Mouse (Mus musculus) 3T3-L1 (cell line): Measurements from ENCODE around the gene Fitm2.
A peak's percentile ranks its signal among the peaks of the same experiment; 100 is the strongest.

Experiments
- DNase-seq: peaks from one replicate; pipeline ENCODE4 v3.0.0-alpha.2; 2015; ENCODE audit warnings: low read depth, low spot score

Fitm2 gene

DNA sequence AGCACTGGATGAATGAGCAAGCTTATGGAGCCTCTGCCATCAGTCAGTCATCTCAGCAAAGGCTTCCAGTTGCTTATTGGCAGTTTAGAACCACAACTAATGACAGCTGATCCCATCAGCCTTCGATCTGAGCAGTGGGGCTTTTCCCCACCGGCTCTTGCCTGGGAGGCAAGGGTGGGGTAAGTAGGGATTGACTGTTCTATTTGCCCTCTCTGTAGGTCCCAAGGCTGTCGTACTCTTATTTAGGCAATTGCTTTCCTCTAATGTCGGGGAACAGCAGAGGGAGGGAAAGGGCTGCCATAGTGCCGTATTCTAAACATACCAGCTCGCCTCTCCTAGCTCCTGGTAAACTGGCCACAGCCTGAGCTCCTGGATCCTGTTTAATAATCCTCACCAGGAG is 47.8 kb downstream of the Fitm2 start, which contains the start of gene Oser1:
Gene Oser1 (minus strand): TSS at position 101 of the 400 bp plus-strand sequence.
- no peak for DNase-seq

DNA sequence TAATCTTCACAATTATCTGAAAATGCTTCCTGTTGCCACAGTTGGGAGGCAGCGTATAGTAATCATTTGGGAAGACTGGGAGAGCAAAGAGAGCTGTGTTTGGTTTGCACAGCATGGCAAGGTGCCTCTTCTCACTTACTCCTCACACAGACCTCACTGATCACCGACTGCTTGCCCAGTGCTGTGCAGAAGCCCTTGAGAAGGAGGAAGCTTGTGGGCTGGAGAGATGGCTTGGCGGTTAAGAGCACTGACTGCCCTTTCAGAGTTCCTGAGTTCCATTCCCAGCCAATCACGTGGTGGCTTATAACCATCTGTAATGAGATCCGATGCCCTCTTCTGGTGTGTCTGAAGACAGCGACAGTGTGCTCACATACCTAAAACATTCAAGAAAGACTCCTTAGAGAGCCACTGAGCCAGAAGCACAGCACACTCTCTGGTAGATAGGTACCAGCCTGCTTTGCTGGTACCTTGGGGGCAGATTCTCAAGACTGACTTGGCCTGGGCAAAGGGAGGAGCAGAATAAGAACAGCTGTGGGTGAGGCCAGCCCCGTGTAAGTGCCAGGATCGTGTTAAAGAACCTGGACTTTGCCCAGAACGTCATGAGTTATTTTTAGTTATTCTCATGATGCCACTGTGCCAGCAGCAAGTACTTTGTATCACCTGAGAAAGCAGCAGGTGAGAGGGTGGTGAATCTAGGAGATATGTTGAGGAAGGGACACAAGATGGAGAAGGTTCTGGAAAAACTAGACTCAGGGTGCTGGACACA is 49.4 kb downstream of the Fitm2 start:
- no peak for DNase-seq

DNA sequence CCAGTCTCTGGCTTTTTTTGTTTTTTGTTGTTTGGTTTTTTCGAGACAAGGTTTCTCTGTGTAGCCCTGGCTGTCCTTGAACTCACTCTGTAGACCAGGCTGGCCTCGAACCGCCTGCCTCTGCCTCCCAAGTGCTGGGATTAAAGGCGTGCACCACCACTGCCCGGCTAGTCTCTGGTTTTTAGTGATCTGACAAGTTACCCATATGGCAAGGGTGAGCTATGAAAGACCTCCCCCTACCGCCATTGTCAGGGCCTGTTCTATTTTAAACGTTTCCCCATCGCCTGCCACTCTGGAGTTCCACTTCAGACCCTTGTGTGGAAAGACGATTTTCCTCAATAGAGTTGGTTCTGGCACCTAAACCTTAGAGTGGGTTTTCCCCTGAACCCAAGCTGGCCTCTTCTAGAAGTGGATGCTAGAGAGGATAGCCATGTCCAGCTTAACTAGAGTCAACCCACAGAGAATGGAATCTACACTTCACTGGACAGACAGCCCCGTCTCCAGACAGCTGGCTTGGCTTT is 52.0 kb downstream of the Fitm2 start:
- DNase-seq: peak; percentile 57

DNA sequence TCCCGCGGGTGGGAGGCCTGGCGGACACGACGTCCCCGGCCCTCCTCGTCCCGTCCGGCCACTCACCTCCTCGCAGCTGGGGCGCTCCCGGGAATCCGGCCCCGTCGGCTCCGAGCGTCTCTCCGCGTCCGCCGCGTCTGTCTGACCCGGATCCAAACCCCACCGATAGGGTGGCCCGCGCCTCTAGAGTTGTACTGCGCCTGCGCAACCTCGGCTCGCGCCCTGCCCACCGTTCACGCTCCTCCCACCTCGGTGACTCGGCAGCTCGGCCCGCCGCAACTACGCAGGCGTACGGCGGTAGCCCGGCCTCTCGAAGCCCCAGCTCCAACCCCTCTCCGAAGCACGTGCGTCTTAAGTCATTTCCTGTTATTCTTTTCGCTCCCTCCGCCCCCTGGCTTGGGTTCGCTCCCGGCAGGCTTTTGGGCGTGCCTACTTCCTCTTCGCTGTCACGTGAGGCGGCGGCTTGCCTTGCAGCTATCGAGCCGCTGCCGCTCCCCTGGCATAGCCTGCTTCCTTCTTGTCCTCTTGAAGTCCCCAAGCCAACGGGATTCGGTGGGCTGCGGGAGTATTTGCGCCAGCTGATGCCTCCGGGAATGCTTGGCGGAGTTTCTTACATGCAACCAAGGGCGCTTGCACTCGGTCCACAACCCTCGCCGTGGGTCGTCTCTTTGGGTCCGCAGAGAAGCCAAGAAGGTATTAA is 52.9 kb downstream of the Fitm2 start:
- peak; percentile 100 for DNase-seq

DNA sequence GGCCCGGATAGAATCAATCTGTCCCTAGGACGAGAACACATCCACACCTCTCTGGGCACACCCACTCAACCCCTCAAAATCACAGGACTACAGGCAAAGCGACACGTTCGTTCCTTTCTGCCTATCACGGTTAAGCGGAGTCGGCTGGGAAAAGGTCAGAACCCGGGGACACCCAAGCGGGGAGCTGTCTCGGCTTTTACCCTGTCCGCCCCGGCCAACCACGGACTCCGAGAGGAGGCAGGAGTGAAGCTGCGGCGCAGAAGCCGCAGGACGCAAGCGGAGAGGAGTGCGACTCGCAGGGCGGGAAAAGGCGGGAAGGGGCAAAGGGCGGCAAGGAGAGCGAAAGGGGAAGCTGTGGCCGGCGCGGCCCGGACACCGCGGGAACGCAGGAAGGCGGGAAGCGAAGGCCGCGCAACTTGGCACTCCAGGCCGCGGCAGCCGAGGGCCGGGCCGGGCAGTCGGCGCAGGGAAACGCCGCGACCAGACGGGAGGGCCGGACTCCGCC is 53.5 kb downstream of the Fitm2 start:
- DNase-seq: peak; percentile 49

DNA sequence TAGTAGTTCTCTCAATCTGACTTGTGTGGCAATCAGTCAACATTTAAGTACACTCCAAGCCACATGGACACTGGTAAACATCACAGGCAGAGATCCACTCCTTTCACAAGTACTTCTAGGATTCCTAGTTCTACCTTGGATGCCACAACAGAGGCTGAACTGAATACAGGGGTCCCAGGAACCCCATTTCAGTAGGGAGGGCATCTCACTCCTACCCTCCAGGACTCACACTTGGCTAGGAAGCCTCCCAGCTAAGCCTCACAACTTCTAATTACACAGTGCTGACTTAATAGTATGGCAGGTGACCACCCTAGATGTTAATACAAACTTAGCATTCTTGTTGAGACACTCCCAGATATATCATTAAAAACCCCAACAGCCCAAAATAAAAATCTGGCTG is 54.6 kb downstream of the Fitm2 start:
- DNase-seq: no peak

DNA sequence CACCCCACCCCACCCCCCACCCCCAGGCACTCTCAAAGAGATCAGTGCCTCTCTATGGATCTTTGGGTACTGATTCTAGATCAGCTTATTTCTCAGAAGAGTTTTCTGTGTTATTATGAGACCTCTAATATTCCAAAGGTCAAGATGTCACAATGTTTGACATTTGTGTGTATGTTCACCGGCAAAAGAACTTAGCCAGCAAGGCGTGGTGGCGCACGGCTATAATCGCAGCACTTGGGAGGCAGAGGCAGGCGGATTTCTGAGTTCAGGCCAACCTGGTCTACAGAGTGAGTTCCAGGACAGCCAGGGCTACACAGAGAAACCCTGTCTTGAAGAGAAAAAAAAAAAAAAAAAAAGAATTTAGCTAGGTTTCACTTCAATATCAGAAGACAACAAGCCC is 55.4 kb downstream of the Fitm2 start:
- no peak for DNase-seq
